Mouse (Mus musculus): ENCODE measurements around the gene Atp2a2.

Gene Atp2a2

GRCm38 (mm10) chr5:122502077-122502941 lies at the start of gene Atp2a2:
Atp2a2 (minus strand) TSS chr5:122502225.
- peak; percentile 85 for DNase-seq (ENCODE audit: low spot score)

GRCm38 (mm10) chr5:122550460-122550859 lies 48.4 kb upstream of the Atp2a2 start:
- DNase-seq (ENCODE audit: low spot score), result no peak

- DNase-seq (ENCODE audit: low spot score), result no peak
Observed at GRCm38 (mm10) chr5:122548671-122549070, 46.6 kb upstream of the Atp2a2 start.

GRCm38 (mm10) chr5:122547810-122548209 lies 45.8 kb upstream of the Atp2a2 start:
- no peak for DNase-seq (ENCODE audit: low spot score)

GRCm38 (mm10) chr5:122547251-122547714 lies 45.3 kb upstream of the Atp2a2 start:
- no peak for DNase-seq (ENCODE audit: low spot score)

GRCm38 (mm10) chr5:122543392-122543791 lies 41.4 kb upstream of the Atp2a2 start:
- DNase-seq (ENCODE audit: low spot score), result no peak

GRCm38 (mm10) chr5:122541871-122542270 lies 39.8 kb upstream of the Atp2a2 start:
- DNase-seq (ENCODE audit: low spot score), result no peak

GRCm38 (mm10) chr5:122538077-122538476 lies 36.1 kb upstream of the Atp2a2 start:
- no peak for DNase-seq (ENCODE audit: low spot score)

GRCm38 (mm10) chr5:122537654-122538053 lies 35.6 kb upstream of the Atp2a2 start:
- no peak for DNase-seq (ENCODE audit: low spot score)

- no peak for DNase-seq (ENCODE audit: low spot score)
Observed at GRCm38 (mm10) chr5:122533884-122534283, 31.9 kb upstream of the Atp2a2 start.

- no peak for DNase-seq (ENCODE audit: low spot score)
Observed at GRCm38 (mm10) chr5:122529913-122530604, 28.0 kb upstream of the Atp2a2 start.

- no peak for DNase-seq (ENCODE audit: low spot score)
Observed at GRCm38 (mm10) chr5:122529316-122529715, 27.3 kb upstream of the Atp2a2 start.

- no peak for DNase-seq (ENCODE audit: low spot score)
Observed at GRCm38 (mm10) chr5:122528591-122528990, 26.6 kb upstream of the Atp2a2 start.

- DNase-seq (ENCODE audit: low spot score), result no peak
Observed at GRCm38 (mm10) chr5:122527761-122528160, 25.7 kb upstream of the Atp2a2 start.

GRCm38 (mm10) chr5:122526878-122527730 lies 25.1 kb upstream of the Atp2a2 start:
- no peak for DNase-seq (ENCODE audit: low spot score)

GRCm38 (mm10) chr5:122526405-122526804 lies 24.4 kb upstream of the Atp2a2 start:
- no peak for DNase-seq (ENCODE audit: low spot score)

GRCm38 (mm10) chr5:122525238-122525931 lies 23.4 kb upstream of the Atp2a2 start:
- DNase-seq (ENCODE audit: low spot score), result no peak

- DNase-seq (ENCODE audit: low spot score), result no peak
Observed at GRCm38 (mm10) chr5:122524854-122525237, 22.8 kb upstream of the Atp2a2 start.

GRCm38 (mm10) chr5:122524244-122524643 lies 22.2 kb upstream of the Atp2a2 start:
- DNase-seq (ENCODE audit: low spot score), result no peak

GRCm38 (mm10) chr5:122521130-122521473 lies 19.1 kb upstream of the Atp2a2 start:
- DNase-seq (ENCODE audit: low spot score), result no peak

GRCm38 (mm10) chr5:122520254-122521129 lies 18.5 kb upstream of the Atp2a2 start:
- no peak for DNase-seq (ENCODE audit: low spot score)

All from ovary, postnatal 10 days (tissue).